Mouse (Mus musculus): Measurements from ENCODE around the gene Cables2. TPM values are rescaled to one million over a fixed set of nuclear protein-coding genes. Genes with fewer than 3 reads are reported as not detected.

Cables2 gene
- polyA plus RNA-seq, 1 experiment, result 7.9 TPM

DNA sequence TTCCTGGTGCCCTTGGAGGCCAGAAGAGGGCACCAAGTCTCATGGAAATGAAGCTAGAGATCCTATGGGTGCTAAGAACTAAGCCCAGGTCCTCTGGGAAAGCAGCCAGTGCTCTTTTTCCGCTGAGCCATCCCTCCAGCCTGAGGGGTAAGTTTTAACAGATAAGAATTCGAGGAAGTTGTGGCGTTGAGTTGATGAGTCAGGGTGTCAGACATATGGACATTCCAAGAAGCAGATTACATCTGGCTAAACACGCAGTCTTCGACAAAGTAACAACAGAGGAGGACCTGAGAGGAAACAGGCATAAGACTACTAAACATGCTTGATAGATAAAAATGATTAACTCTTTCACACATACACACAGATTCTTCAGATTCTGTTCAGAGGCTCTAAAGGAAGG lies 34.7 kb downstream of the Cables2 start:
- Histone ChIP-seq H3K79me2 (ENCODE audit: control insufficient read depth, insufficient read depth) (no peaks in the 10 kb centered on the region), H3K27me3 (ENCODE audit: control insufficient read depth, insufficient read depth, insufficient read length) (no peaks in the 10 kb centered on the region), H3ac (ENCODE audit: control insufficient read depth, insufficient read length, low read depth) (no peak overlapping the region), H3K36me3 (ENCODE audit: control insufficient read depth, insufficient read depth) (no peaks in the 10 kb centered on the region), H3K4me3 (ENCODE audit: insufficient read depth, poor library complexity, severe bottlenecking) (no peak overlapping the region), H3K79me3 (ENCODE audit: low read depth) (no peaks in the 10 kb centered on the region)
- no peak for TF ChIP-seq MYOG (IDR thresholded peaks at IDR 0.05; ENCODE audit: control insufficient read depth, extremely low read depth, insufficient read length)

DNA sequence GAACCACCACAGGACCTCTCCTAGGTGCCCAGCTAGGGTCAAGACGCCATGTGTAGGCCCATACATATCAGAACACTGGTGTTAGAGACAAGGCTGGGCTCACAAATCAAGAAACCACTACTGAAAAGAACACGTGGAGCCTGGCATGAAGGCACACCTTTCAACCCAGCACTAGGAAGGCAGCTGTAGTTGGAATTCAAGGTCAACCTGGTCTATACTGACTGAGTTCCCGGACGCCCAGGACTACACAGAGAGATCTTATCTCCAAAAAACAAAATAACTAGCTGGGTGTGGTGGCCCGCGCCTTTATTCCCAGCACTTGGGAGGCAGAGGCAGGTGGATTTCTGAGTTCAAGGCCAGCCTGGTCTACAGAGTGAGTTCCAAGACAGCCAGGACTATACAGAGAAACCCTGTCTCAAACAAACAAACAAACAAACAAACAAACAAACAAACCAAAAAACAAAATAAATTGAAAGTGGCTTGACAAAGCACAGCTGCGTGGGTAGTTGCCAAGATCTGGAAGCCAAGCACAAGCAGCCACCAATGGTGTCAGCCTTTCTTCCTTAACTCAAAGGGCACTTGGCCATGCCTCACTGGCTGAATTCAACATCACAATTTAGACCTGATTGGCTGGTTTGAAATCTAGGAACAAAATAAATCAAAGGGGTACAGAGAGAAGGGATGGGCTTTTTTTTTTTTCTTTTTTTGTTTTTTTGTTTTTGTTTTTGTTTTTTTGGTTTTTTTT lies 35.5 kb downstream of the Cables2 start:
- H3ac ChIP-seq (ENCODE audit: control insufficient read depth, insufficient read length, low read depth), result no peak overlapping the region
- TF ChIP-seq MYOD1 (IDR thresholded peaks at IDR 0.05; ENCODE audit: control insufficient read depth, insufficient read length, low read depth) (no peak), CEBPB (IDR thresholded peaks at IDR 0.05; ENCODE audit: low read depth) (no peak), CTCF (IDR thresholded peaks at IDR 0.05; ENCODE audit: control insufficient read depth, insufficient read depth, insufficient read length) (no peak), MAX (IDR thresholded peaks at IDR 0.05) (no peak)
- H3K27me3 ChIP-seq (ENCODE audit: control insufficient read depth, insufficient read depth, insufficient read length), result no peaks in the 10 kb centered on the region
- H3K36me3 ChIP-seq (ENCODE audit: control insufficient read depth, insufficient read depth), result no peaks in the 10 kb centered on the region
- no peak overlapping the region for H3K4me3 ChIP-seq (ENCODE audit: insufficient read depth, poor library complexity, severe bottlenecking)
- no peaks in the 10 kb centered on the region for H3K79me3 ChIP-seq (ENCODE audit: low read depth)
- H3K79me2 ChIP-seq (ENCODE audit: control insufficient read depth, insufficient read depth), result no peaks in the 10 kb centered on the region

DNA sequence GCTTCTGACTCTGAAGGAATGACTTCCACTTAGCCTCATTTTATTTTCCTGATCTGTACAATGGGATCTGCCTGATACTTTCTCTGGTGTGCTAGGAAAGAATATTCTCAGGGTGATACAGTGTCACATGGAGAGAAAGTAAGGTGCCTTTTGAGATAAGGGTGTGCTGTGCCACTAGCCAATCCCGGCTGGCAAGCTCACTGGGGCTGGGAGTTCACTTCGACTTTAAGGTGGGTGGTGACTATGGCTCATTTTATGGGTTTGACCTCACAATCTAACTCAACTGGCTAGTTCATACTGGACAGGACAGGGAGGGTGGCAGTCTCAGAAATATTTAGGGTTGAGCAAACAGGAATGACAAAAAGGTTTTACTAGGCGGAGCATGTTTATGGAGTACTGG lies 36.4 kb downstream of the Cables2 start:
- no peak overlapping the region for H3ac ChIP-seq (ENCODE audit: control insufficient read depth, insufficient read length, low read depth)
- H3K79me3 ChIP-seq (ENCODE audit: low read depth), result no peaks in the 10 kb centered on the region
- H3K4me3 ChIP-seq (ENCODE audit: insufficient read depth, poor library complexity, severe bottlenecking), result no peak overlapping the region
- no peak for TF ChIP-seq USF1 (IDR thresholded peaks at IDR 0.05; ENCODE audit: low read depth)
- TF ChIP-seq CEBPB (IDR thresholded peaks at IDR 0.05; ENCODE audit: low read depth), result no peak
- TF ChIP-seq MAX (IDR thresholded peaks at IDR 0.05), result no peak
- TF ChIP-seq FOSL1 (IDR thresholded peaks at IDR 0.05; ENCODE audit: insufficient read depth, low read length, poor library complexity, severe bottlenecking), result no peak
- no peak for TF ChIP-seq CTCF (IDR thresholded peaks at IDR 0.05; ENCODE audit: control insufficient read depth, insufficient read depth, insufficient read length)
- TF ChIP-seq MYOG (IDR thresholded peaks at IDR 0.05; ENCODE audit: control insufficient read depth, extremely low read depth, insufficient read length), result no peak
- no peak for TF ChIP-seq MYOD1 (IDR thresholded peaks at IDR 0.05; ENCODE audit: control insufficient read depth, insufficient read length, low read depth)
- H3K27me3 ChIP-seq (ENCODE audit: control insufficient read depth, insufficient read depth, insufficient read length), result no peaks in the 10 kb centered on the region
- no peaks in the 10 kb centered on the region for H3K79me2 ChIP-seq (ENCODE audit: control insufficient read depth, insufficient read depth)
- no peaks in the 10 kb centered on the region for H3K36me3 ChIP-seq (ENCODE audit: control insufficient read depth, insufficient read depth)

DNA sequence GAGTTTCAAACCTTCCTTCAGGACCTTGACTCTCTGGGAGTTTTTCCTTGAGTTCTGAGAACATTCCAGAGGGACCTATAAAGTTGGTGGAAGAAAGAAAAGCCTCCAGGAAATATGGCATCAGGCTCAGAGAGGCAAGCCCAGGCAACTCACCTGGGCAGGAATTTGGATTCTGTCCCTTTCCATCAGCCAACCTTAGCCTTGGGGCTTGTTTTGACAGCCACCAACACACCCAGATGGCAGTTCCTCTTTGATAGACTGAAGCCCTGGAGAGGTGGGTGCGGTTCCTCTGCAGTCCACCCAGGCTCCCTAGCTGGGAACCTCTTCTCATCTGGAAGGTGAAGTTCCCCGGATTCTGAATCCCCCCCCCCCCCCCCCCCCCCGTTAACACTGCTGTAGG lies 36.8 kb downstream of the Cables2 start:
- H3K27me3 ChIP-seq (ENCODE audit: control insufficient read depth, insufficient read depth, insufficient read length), result no peaks in the 10 kb centered on the region
- H3K4me3 ChIP-seq (ENCODE audit: insufficient read depth, poor library complexity, severe bottlenecking), result no peak overlapping the region
- H3ac ChIP-seq (ENCODE audit: control insufficient read depth, insufficient read length, low read depth), result no peak overlapping the region
- no peak for TF ChIP-seq MAX (IDR thresholded peaks at IDR 0.05)
- no peak for TF ChIP-seq FOSL1 (IDR thresholded peaks at IDR 0.05; ENCODE audit: insufficient read depth, low read length, poor library complexity, severe bottlenecking)
- TF ChIP-seq CEBPB (IDR thresholded peaks at IDR 0.05; ENCODE audit: low read depth), result no peak
- no peak for TF ChIP-seq MYOD1 (IDR thresholded peaks at IDR 0.05; ENCODE audit: control insufficient read depth, insufficient read length, low read depth)
- no peak for TF ChIP-seq CTCF (IDR thresholded peaks at IDR 0.05; ENCODE audit: control insufficient read depth, insufficient read depth, insufficient read length)
- TF ChIP-seq MYOG (IDR thresholded peaks at IDR 0.05; ENCODE audit: control insufficient read depth, extremely low read depth, insufficient read length), result no peak
- TF ChIP-seq USF1 (IDR thresholded peaks at IDR 0.05; ENCODE audit: low read depth), result no peak
- no peaks in the 10 kb centered on the region for H3K79me2 ChIP-seq (ENCODE audit: control insufficient read depth, insufficient read depth)
- H3K79me3 ChIP-seq (ENCODE audit: low read depth), result no peaks in the 10 kb centered on the region
- no peaks in the 10 kb centered on the region for H3K36me3 ChIP-seq (ENCODE audit: control insufficient read depth, insufficient read depth)

DNA sequence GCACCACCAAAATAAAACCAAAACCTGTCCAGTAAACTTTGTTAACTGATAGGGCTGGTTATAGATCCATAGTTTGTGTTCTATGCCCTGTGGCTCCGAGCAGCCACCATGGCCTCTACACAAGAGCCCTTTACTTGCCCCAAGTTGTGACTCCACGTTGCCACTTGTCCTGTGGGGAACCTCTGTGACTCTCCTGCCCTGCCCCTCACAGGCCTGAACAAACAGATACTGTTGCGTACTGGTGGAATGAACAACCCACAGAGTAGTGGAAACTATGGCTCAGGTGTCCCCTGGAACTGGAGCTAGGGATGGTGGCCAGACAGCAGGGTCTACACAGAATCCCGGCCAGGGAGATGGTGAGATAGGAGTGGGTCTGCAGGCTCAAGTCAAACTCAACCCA lies 37.5 kb downstream of the Cables2 start:
- TF ChIP-seq MYOD1 (IDR thresholded peaks at IDR 0.05; ENCODE audit: control insufficient read depth, insufficient read length, low read depth) (no peak), FOSL1 (IDR thresholded peaks at IDR 0.05; ENCODE audit: insufficient read depth, low read length, poor library complexity, severe bottlenecking) (no peak), USF1 (IDR thresholded peaks at IDR 0.05; ENCODE audit: low read depth) (no peak), CEBPB (IDR thresholded peaks at IDR 0.05; ENCODE audit: low read depth) (no peak), CTCF (IDR thresholded peaks at IDR 0.05; ENCODE audit: control insufficient read depth, insufficient read depth, insufficient read length) (no peak), MYOG (IDR thresholded peaks at IDR 0.05; ENCODE audit: control insufficient read depth, extremely low read depth, insufficient read length) (no peak), MAX (IDR thresholded peaks at IDR 0.05) (no peak)
- H3K4me3 ChIP-seq (ENCODE audit: insufficient read depth, poor library complexity, severe bottlenecking), result no peak overlapping the region
- no peak overlapping the region for H3ac ChIP-seq (ENCODE audit: control insufficient read depth, insufficient read length, low read depth)
- no peaks in the 10 kb centered on the region for H3K79me3 ChIP-seq (ENCODE audit: low read depth)
- H3K36me3 ChIP-seq (ENCODE audit: control insufficient read depth, insufficient read depth), result no peaks in the 10 kb centered on the region
- no peaks in the 10 kb centered on the region for H3K79me2 ChIP-seq (ENCODE audit: control insufficient read depth, insufficient read depth)
- H3K27me3 ChIP-seq (ENCODE audit: control insufficient read depth, insufficient read depth, insufficient read length), result no peaks in the 10 kb centered on the region

DNA sequence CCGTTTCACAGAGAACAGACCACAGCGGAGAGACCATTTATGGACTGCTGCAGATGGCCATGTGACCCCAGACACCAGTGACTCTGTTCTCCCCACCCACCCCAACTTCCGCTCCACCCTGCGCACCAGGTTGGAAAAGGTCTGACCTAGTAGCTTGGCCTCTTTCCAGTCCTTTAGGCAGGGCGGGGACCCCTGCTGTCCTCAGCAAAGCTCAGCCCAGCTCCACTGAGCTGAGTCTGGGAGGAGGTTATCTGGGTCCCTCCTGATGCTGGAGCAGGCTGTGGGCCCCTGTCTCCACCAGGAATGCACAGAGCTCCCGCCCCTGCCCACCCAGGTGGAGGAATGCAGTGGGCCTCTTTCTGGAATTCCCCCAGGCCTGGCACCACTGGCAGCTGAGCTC lies 38.3 kb downstream of the Cables2 start:
- Histone ChIP-seq H3K4me3 (ENCODE audit: insufficient read depth, poor library complexity, severe bottlenecking) (no peak overlapping the region), H3K79me3 (ENCODE audit: low read depth) (no peaks in the 10 kb centered on the region), H3ac (ENCODE audit: control insufficient read depth, insufficient read length, low read depth) (no peak overlapping the region), H3K79me2 (ENCODE audit: control insufficient read depth, insufficient read depth) (no peaks in the 10 kb centered on the region), H3K27me3 (ENCODE audit: control insufficient read depth, insufficient read depth, insufficient read length) (no peaks in the 10 kb centered on the region), H3K36me3 (ENCODE audit: control insufficient read depth, insufficient read depth) (no peaks in the 10 kb centered on the region)
- no peak for TF ChIP-seq MYOG (IDR thresholded peaks at IDR 0.05; ENCODE audit: control insufficient read depth, extremely low read depth, insufficient read length)
